Mouse (Mus musculus) embryonic facial prominence, embryonic 11.5 days (tissue): ENCODE data around the gene Hist1h2bh. TPM values are rescaled to one million over a fixed set of nuclear protein-coding genes. Genes with fewer than 3 reads are reported as not detected.
A peak's percentile ranks its signal among the peaks of the same experiment; 100 is the strongest.
"Not testable (repeated sequence)": the region's sequence is repeated elsewhere in the genome, so short reads cannot be mapped to it uniquely, and the experiment has no call there.

Experiments used
- ATAC-seq: fragments of 200-750 bp; cut with Nextera tagmentation; replicated peaks from 2 replicates; pipeline ENCODE4 v1.8.0; 2017; ENCODE audit warnings: low read depth; ENCODE audit not compliant: insufficient number of reproducible peaks, low FRiP score, low TSS enrichment
- DNase-seq: peaks from one replicate; pipeline ENCODE4 v3.0.0-alpha.2; 2015; ENCODE audit warnings: low spot score
- H3K27ac ChIP-seq: fragments of 300-500 bp; sonication (generic); replicated peaks from 2 replicates; pipeline ENCODE4 v1.5.1; 2014; ENCODE audit warnings: mild to moderate bottlenecking, low read depth, low read length, control low read depth
- H3K27me3 ChIP-seq: fragments of 300-500 bp; sonication (generic); 2 replicates; pipeline ENCODE4 v1.6.1; 2014; ENCODE audit warnings: mild to moderate bottlenecking, low read length, moderate library complexity, mixed read lengths; ENCODE audit not compliant: control insufficient read depth, insufficient read depth
- H3K36me3 ChIP-seq: fragments of 300-500 bp; sonication (generic); replicated peaks from 2 replicates; pipeline ENCODE4 v1.6.1; 2014; ENCODE audit warnings: low read depth, mild to moderate bottlenecking, low read length, moderate library complexity, mixed read lengths; ENCODE audit not compliant: control insufficient read depth, insufficient read depth
- H3K4me1 ChIP-seq: fragments of 300-500 bp; sonication (generic); 2 replicates; pipeline ENCODE4 v1.6.1; 2014; ENCODE audit warnings: low read length, mixed read lengths; ENCODE audit not compliant: control insufficient read depth, insufficient read depth
- H3K4me2 ChIP-seq: fragments of 300-500 bp; sonication (generic); 2 replicates; pipeline ENCODE4 v1.6.1; 2014; ENCODE audit warnings: low read depth, mild to moderate bottlenecking, control low read depth, low read length, moderate library complexity
- H3K4me3 ChIP-seq: fragments of 300-500 bp; sonication (generic); 2 replicates; pipeline ENCODE4 v1.5.1; 2014; ENCODE audit warnings: low read depth, low read length, control low read depth
- H3K9ac ChIP-seq: fragments of 300-500 bp; sonication (generic); replicated peaks from 2 replicates; pipeline ENCODE4 v1.6.1; 2014; ENCODE audit warnings: mild to moderate bottlenecking, control low read depth, low read length
- H3K9me3 ChIP-seq: fragments of 300-500 bp; sonication (generic); replicated peaks from 2 replicates; pipeline ENCODE4 v1.6.1; 2016; ENCODE audit warnings: mild to moderate bottlenecking, low read length, inconsistent platforms, mixed read lengths; ENCODE audit not compliant: control insufficient read depth
- WGBS: fragments of 180-500 bp; shearing (Covaris S2); extraction: QIAGEN DNeasy Blood & Tissue Kit; methylation state at CpG from one replicate; pipeline ENCODE4 v1.1.7; 2014; 5-methylcytosine and 5-hydroxymethylcytosine counted together
- polyA plus RNA-seq: library from polyadenylated mRNA; unstranded; fragments of >200 nt; fragmentation: Nextera tagmentation; extraction: Ambion mirVana; gene quantifications from 2 replicates; pipeline ENCODE4 v1.2.1, GENCODE M21; 2014

Gene Hist1h2bh
- polyA plus RNA-seq, 1 experiment from 2014 or later: 0.67 TPM

- peak overlapping the region; percentile 7; the same call in 1 of the 2 replicates for H3K9ac ChIP-seq
Measured at GRCm38 (mm10) chr13:23537006-23537710, 6.0 kb downstream of the Hist1h2bh start.

GRCm38 (mm10) chr13:23536076-23536822 lies 6.9 kb downstream of the Hist1h2bh start:
- ATAC-seq (no peak), DNase-seq (peak; percentile 63)
- Histone ChIP-seq H3K36me3 (no peaks in the 10 kb centered on the region), H3K27me3 (no peaks in the 10 kb centered on the region), H3K9me3 (no peaks in the 10 kb centered on the region), H3K9ac (peak overlapping the region; percentile 71), H3K4me1 (no peaks in the 10 kb centered on the region), H3K4me3 (peak overlapping the region; percentile 56), H3K4me2 (peak overlapping the region; percentile 66), H3K27ac (peak overlapping the region; percentile 97)
- WGBS: 18% methylated on average over 7 of the region's 7 CpGs

More at GRCm38 (mm10) chr13:23537006-23537710, 6.0 kb downstream of the Hist1h2bh start:
- Histone ChIP-seq H3K9me3 (no peaks in the 10 kb centered on the region), H3K4me2 (peak overlapping the region; percentile 17), H3K4me3 (peak overlapping the region; percentile 56), H3K27me3 (no peaks in the 10 kb centered on the region), H3K27ac (no peak overlapping the region), H3K4me1 (no peaks in the 10 kb centered on the region), H3K36me3 (no peaks in the 10 kb centered on the region)
- DNase-seq (no peak), ATAC-seq (no peak)
- 86% methylated on average over 3 of the region's 3 CpGs for WGBS

- H3K9ac ChIP-seq: peak within 1 kb of the TSS; percentile 79
- H3K4me3 ChIP-seq: peak within 1 kb of the TSS; percentile 56
- H3K27ac ChIP-seq: peak within 1 kb of the TSS; percentile 97
- ATAC-seq (peak; percentile 92), DNase-seq (peak; percentile 96)
- H3K4me2 ChIP-seq: peak within 1 kb of the TSS; percentile 69
- H3K27me3 ChIP-seq, H3K4me1 ChIP-seq, H3K36me3 ChIP-seq, H3K9me3 ChIP-seq: not testable (repeated sequence)
- 0% methylated on average over 42 of the region's 62 CpGs for WGBS
Measured at GRCm38 (mm10) chr13:23535137-23536075, 7.8 kb downstream of the Hist1h2bh start, which contains the start of gene Hist1h3g. Gene Hist1h3g, plus strand, starts transcription at chr13:23535422.

- no peaks in the 10 kb centered on the region for H3K4me1 ChIP-seq
- H3K4me3 ChIP-seq: peak overlapping the region; percentile 56
- no peaks in the 10 kb centered on the region for H3K9me3 ChIP-seq
- no peaks in the 10 kb centered on the region for H3K36me3 ChIP-seq
- peak overlapping the region; percentile 97 for H3K27ac ChIP-seq
- peak overlapping the region; percentile 69 for H3K4me2 ChIP-seq
- DNase-seq (peak; percentile 77), ATAC-seq (0 out of 2 replicates have a peak, but pooled peaks have one; percentile 0)
- H3K27me3 ChIP-seq: no peaks in the 10 kb centered on the region
- peak overlapping the region; percentile 79 for H3K9ac ChIP-seq
- under 1% methylated on average over 15 of the region's 15 CpGs for WGBS
Measured at GRCm38 (mm10) chr13:23534368-23535131, 8.6 kb downstream of the Hist1h2bh start.

GRCm38 (mm10) chr13:23533560-23534367 lies 9.4 kb downstream of the Hist1h2bh start, which contains the start of gene Hist1h2af:
Gene Hist1h2af, plus strand, starts transcription at chr13:23533906.
- H3K36me3 ChIP-seq, H3K27me3 ChIP-seq, H3K9me3 ChIP-seq, H3K4me1 ChIP-seq: not testable (repeated sequence)
- under 1% methylated on average over 25 of the region's 53 CpGs for WGBS
- peak within 1 kb of the TSS; percentile 69 for H3K4me2 ChIP-seq
- H3K9ac ChIP-seq: peak within 1 kb of the TSS; percentile 79
- ATAC-seq (peak; percentile 58), DNase-seq (peak; percentile 94)
- peak within 1 kb of the TSS; percentile 97 for H3K27ac ChIP-seq
- H3K4me3 ChIP-seq: peak within 1 kb of the TSS; percentile 56

GRCm38 (mm10) chr13:23532262-23533075 lies 10.7 kb downstream of the Hist1h2bh start:
- no peak for ATAC-seq
- peak; percentile 56 for DNase-seq
- Histone ChIP-seq H3K4me1 (no peaks in the 10 kb centered on the region), H3K27ac (peak overlapping the region; percentile 97), H3K4me3 (peak overlapping the region; percentile 56), H3K4me2 (peak overlapping the region; percentile 55), H3K9me3 (no peaks in the 10 kb centered on the region), H3K36me3 (no peaks in the 10 kb centered on the region), H3K9ac (peak overlapping the region; percentile 92), H3K27me3 (no peaks in the 10 kb centered on the region)
- whole genome bisulfite sequencing: 27% methylated on average over 9 of the region's 9 CpGs
